Mouse (Mus musculus) testis, postnatal 14 days (tissue): ENCODE results near the gene Gm3739.
"Not testable (repeated sequence)": the region's sequence is repeated elsewhere in the genome, so short reads cannot be mapped to it uniquely, and the experiment has no call there.

Experiments
- DNase-seq: peaks from one replicate; pipeline ENCODE4 v3.0.0; 2021; ENCODE audit warnings: low spot score

Gene Gm3739

GRCm38 (mm10) chr14:7314661-7315060 is at the start of gene Gm3739:
Gene Gm3739, minus strand, starts transcription at chr14:7315049.
- not testable (repeated sequence) for DNase-seq

- DNase-seq, result not testable (repeated sequence)
Observed at GRCm38 (mm10) chr14:7332295-7332694, 17.4 kb upstream of the Gm3739 start, which contains the start of gene Gm5797. Gene Gm5797, minus strand, starts transcription at chr14:7332395.

GRCm38 (mm10) chr14:7315093-7315492 is 244 bp upstream of the Gm3739 start:
- DNase-seq, result not testable (repeated sequence)

- not testable (repeated sequence) for DNase-seq
Observed at GRCm38 (mm10) chr14:7264614-7265013, 50.2 kb downstream of the Gm3739 start, which contains the start of gene Gm3727. Gene Gm3727, minus strand, starts transcription at chr14:7264714.
